Mouse (Mus musculus): ENCODE results near the gene Mipep. TPM values are rescaled to one million over a fixed set of nuclear protein-coding genes. Genes with fewer than 3 reads are reported as not detected.

Mipep gene
- total RNA-seq, 2 experiments from 2014 or later = 31.1 to 33.9 TPM

DNA sequence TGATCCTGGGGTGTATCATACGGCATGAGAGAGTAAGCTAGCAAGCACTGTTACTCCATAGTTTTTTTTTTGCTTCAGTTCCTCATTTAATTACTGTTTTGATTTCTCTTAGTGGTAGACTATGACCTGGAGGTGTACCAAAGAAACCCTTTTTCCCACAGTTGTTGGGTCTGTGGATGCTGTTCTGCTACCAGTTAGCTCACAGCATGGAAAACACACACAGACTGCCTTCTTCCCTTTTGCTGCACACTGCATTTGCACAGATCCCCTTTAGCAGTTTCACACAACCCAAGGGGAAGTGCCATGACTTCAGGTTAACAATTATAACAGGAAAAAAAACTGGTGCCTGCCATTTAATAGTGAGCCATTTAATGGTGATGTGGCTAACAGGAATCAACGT lies 45.7 kb downstream of the Mipep start:
- Histone ChIP-seq H3K4me3 (no peak overlapping the region), H3K27ac (no peak overlapping the region)
- TF ChIP-seq CTCF (conservative IDR thresholded peaks at IDR 0.05) = no peak
- no peak for DNase-seq (ENCODE audit: low spot score in 2 of 2)

GRCm38 (mm10) chr14:60836709-60837108 lies 52.3 kb downstream of the Mipep start:
- Histone ChIP-seq H3K27ac (no peak overlapping the region), H3K4me3 (no peak overlapping the region)
- DNase-seq (ENCODE audit: low spot score in 2 of 2) = no peak
- TF ChIP-seq CTCF (conservative IDR thresholded peaks at IDR 0.05) = no peak

DNA sequence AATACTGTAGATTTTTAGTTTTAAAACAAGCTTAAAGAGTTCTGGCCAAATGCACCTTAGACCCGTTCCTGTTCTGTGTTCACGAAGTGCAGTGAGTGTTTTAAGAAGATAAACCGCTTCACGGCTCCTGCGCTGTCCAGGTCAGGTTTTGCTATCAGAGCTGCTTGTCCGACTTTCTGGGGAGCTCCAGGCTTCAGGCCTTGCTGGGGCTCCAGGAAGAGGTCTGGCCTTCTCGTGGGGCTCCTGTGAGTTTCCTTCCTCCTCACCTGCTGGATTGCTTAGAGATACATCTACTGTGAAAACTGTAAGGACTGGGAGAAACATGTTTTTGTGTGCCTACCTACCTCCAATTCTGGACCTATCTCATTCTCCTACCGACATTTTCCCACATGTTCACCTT lies 55.3 kb downstream of the Mipep start:
- no peak for DNase-seq (ENCODE audit: low spot score in 2 of 2)
- no peak for TF ChIP-seq CTCF (conservative IDR thresholded peaks at IDR 0.05)
- H3K4me3 ChIP-seq = no peak overlapping the region
- no peak overlapping the region for H3K27ac ChIP-seq

GRCm38 (mm10) chr14:60841977-60842659 lies 57.7 kb downstream of the Mipep start:
- H3K27ac ChIP-seq = no peak overlapping the region
- TF ChIP-seq CTCF (conservative IDR thresholded peaks at IDR 0.05) = no peak
- no peak for DNase-seq (ENCODE audit: low spot score in 2 of 2)
- H3K4me3 ChIP-seq = no peak overlapping the region

DNA sequence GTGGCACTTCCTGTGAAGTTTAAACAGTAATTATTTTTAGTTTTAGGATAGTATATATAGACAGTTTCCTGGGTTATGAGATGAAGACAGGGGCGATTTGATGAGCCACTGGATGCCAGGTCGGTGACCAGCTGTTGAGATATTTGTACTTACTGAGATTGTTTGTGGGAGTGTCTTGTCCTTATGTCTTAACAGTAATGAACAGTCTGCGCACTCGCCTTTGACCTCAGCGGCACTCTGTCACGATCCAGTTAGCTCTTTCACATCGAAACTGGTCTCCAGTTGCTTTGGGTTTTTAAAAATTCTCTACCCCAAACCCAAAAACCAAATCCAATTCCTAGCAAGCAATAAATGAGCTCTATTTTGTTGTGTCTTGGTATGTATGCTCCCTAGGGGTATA lies 59.2 kb downstream of the Mipep start:
- no peak overlapping the region for H3K4me3 ChIP-seq
- DNase-seq (ENCODE audit: low spot score in 2 of 2) = no peak
- TF ChIP-seq CTCF (conservative IDR thresholded peaks at IDR 0.05) = no peak
- no peak overlapping the region for H3K27ac ChIP-seq

GRCm38 (mm10) chr14:60845261-60846045 lies 61.1 kb downstream of the Mipep start:
- H3K27ac ChIP-seq = no peak overlapping the region
- no peak for TF ChIP-seq CTCF (conservative IDR thresholded peaks at IDR 0.05)
- no peak overlapping the region for H3K4me3 ChIP-seq
- DNase-seq (ENCODE audit: low spot score in 2 of 2) = no peak

GRCm38 (mm10) chr14:60846174-60846573 lies 61.8 kb downstream of the Mipep start:
- H3K27ac ChIP-seq = no peak overlapping the region
- no peak for TF ChIP-seq CTCF (conservative IDR thresholded peaks at IDR 0.05)
- H3K4me3 ChIP-seq = no peak overlapping the region
- DNase-seq (ENCODE audit: low spot score in 2 of 2) = no peak

DNA sequence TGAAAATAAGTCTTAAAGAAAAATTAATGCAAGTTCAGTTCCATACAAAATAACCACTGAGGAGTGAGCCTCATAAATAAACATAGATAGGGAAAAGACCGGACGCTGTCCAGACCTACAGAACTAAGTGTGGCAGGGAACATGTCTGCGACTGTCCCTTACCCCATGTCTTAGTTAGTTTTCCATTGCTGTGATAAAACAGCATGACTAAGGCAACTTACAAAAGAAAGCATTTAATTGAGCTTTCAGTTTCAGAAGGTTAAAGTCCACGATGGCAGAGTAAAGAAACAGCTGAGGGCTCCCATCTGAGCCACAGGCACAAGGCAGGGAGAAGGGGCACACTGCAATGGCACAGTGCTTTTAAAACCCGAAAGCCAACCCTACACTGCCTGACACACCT lies 63.8 kb downstream of the Mipep start:
- no peak overlapping the region for H3K4me3 ChIP-seq
- TF ChIP-seq CTCF (conservative IDR thresholded peaks at IDR 0.05) = no peak
- no peak for DNase-seq (ENCODE audit: low spot score in 2 of 2)
- H3K27ac ChIP-seq = no peak overlapping the region

- Histone ChIP-seq H3K27ac (no peak overlapping the region), H3K4me3 (no peak overlapping the region)
- no peak for DNase-seq (ENCODE audit: low spot score in 2 of 2)
- no peak for TF ChIP-seq CTCF (conservative IDR thresholded peaks at IDR 0.05)
These were observed 65.7 kb downstream of the Mipep start for GRCm38 (mm10) chr14:60850101-60850500.

DNA sequence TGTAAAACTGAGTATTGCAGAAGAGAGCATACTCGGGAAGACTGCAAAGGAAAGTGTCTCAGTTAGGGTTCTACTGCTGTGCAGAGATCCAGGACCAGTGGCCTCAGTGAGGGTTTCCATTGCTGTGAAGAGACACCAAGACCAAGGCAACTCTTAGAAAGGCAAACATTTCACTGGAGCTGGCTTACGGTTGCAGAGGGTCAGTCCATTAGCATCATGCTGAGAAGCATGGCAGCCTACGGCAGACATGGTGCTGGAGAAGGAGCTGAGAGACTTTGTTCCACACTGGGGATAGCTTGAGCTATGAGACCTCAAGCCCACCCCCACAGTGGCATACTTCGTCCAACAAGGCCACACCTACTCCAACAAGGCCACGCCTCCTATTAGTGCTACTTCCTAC lies 67.3 kb downstream of the Mipep start:
- DNase-seq (ENCODE audit: low spot score in 2 of 2) = no peak
- TF ChIP-seq CTCF (conservative IDR thresholded peaks at IDR 0.05) = no peak
- no peak overlapping the region for H3K27ac ChIP-seq
- no peak overlapping the region for H3K4me3 ChIP-seq

GRCm38 (mm10) chr14:60856199-60856912 lies 72.0 kb downstream of the Mipep start:
- TF ChIP-seq CTCF (conservative IDR thresholded peaks at IDR 0.05) = no peak

GRCm38 (mm10) chr14:60856913-60857300 lies 72.5 kb downstream of the Mipep start:
- TF ChIP-seq CTCF (conservative IDR thresholded peaks at IDR 0.05) = no peak
- H3K4me3 ChIP-seq = no peak overlapping the region
- H3K27ac ChIP-seq = no peak overlapping the region
- DNase-seq (ENCODE audit: low spot score in 2 of 2) = no peak

More at GRCm38 (mm10) chr14:60856199-60856912, 72.0 kb downstream of the Mipep start:
- no peak overlapping the region for H3K4me3 ChIP-seq
- H3K27ac ChIP-seq = no peak overlapping the region
- no peak for DNase-seq (ENCODE audit: low spot score in 2 of 2)

DNA sequence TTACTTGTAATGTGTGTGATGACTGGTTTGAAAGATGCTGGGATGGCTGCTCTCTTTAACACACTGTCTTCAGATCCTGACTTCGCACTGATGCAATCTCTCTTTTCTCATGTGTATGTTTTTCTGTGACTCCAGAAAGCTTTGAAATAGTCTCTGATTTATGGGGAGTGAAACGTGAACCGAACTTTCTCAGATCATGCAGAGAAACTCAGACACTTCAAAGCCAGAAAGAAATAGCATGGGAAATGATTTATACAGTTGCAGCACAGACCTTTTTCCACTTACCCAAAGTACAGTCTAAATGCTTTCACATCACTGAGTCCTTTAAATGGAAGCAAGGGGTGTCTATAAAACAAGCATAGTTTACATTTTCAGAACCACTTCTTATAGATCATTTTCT lies 79.0 kb downstream of the Mipep start:
- DNase-seq (ENCODE audit: low spot score in 2 of 2) = no peak
- no peak for TF ChIP-seq CTCF (conservative IDR thresholded peaks at IDR 0.05)
- H3K27ac ChIP-seq = no peak overlapping the region
- no peak overlapping the region for H3K4me3 ChIP-seq

All from layer of hippocampus, adult 2 months (tissue).